Mouse (Mus musculus) hindbrain, embryonic 11.5 days (tissue): ENCODE measurements around the gene Myh11. TPM values are rescaled to one million over a fixed set of nuclear protein-coding genes. Genes with fewer than 3 reads are reported as not detected.

Experiments
- ATAC-seq: fragments of 200-750 bp; cut with Nextera tagmentation; 2 replicates; pipeline ENCODE4 v1.8.0; 2017; ENCODE audit warnings: mild to moderate bottlenecking, moderate TSS enrichment, moderate library complexity; ENCODE audit not compliant: low FRiP score
- DNase-seq: peaks from one replicate; pipeline ENCODE4 v3.0.0-alpha.2; 2015; ENCODE audit warnings: low spot score
- H3K27ac ChIP-seq: fragments of 300-500 bp; sonication (generic); 2 replicates; pipeline ENCODE4 v1.5.1; 2014; ENCODE audit warnings: mild to moderate bottlenecking, low read depth, low read length
- H3K27me3 ChIP-seq: fragments of 300-500 bp; sonication (generic); 2 replicates; pipeline ENCODE4 v1.6.1; 2014; ENCODE audit warnings: mild to moderate bottlenecking, low read length, moderate library complexity, mixed read lengths; ENCODE audit not compliant: control insufficient read depth, insufficient read depth
- H3K36me3 ChIP-seq: fragments of 300-500 bp; sonication (generic); 2 replicates; pipeline ENCODE4 v1.6.1; 2014; ENCODE audit warnings: mild to moderate bottlenecking, low read length, moderate library complexity, mixed read lengths; ENCODE audit not compliant: control insufficient read depth, insufficient read depth
- H3K4me1 ChIP-seq: fragments of 300-500 bp; sonication (generic); replicated peaks from 2 replicates; pipeline ENCODE4 v1.6.1; 2014; ENCODE audit warnings: low read length, mixed read lengths; ENCODE audit not compliant: control insufficient read depth, insufficient read depth
- H3K4me2 ChIP-seq: fragments of 300-500 bp; sonication (generic); replicated peaks from 2 replicates; pipeline ENCODE4 v1.6.1; 2014; ENCODE audit warnings: mild to moderate bottlenecking, low read depth, low read length
- H3K4me3 ChIP-seq: fragments of 300-500 bp; sonication (generic); 2 replicates; pipeline ENCODE4 v1.5.1; 2014; ENCODE audit warnings: low read depth, low read length
- H3K9ac ChIP-seq: fragments of 300-500 bp; sonication (generic); 2 replicates; pipeline ENCODE4 v1.6.1; 2014; ENCODE audit warnings: low read depth, low read length
- H3K9me3 ChIP-seq: fragments of 300-500 bp; sonication (generic); 2 replicates; pipeline ENCODE4 v1.6.1; 2016; ENCODE audit warnings: low read length; ENCODE audit not compliant: control insufficient read depth
- WGBS: fragments of 180-500 bp; shearing (Covaris S2); extraction: QIAGEN DNeasy Blood & Tissue Kit; methylation state at CpG from one replicate; pipeline ENCODE4 v1.1.7; 2014; 5-methylcytosine and 5-hydroxymethylcytosine counted together
- polyA plus RNA-seq: library from polyadenylated mRNA; unstranded; fragments of >200 nt; fragmentation: Nextera tagmentation; extraction: Ambion mirVana; gene quantifications from 2 replicates; pipeline ENCODE4 v1.2.1, GENCODE M21; 2014

Gene Myh11
- polyA plus RNA-seq, 1 experiment from 2014 or later = 0.26 TPM

DNA sequence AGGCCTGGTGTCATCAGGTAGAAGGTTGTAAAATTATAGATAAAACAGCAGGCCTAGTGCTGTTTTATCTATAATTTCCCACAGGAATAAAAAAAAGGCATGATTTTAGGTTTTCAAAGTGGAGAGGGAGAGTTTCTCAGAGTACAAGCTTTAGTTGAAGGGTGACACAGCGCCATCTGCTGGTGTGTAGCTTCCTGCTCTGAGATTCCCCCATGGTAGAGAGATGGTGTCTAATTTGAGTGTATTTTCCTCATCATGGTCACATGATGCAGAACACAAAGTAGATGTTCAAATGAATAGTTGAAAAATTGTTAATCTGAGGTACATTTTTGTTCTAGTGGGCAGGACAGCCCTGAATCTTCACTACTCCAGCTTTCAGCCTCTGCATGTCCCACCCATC, 95.7 kb downstream of the Myh11 start:
- WGBS = 36% methylated on average over 1 of the region's 1 CpGs
- no peaks in the 10 kb centered on the region for H3K27me3 ChIP-seq
- H3K4me3 ChIP-seq = no peak overlapping the region
- no peak overlapping the region for H3K27ac ChIP-seq
- H3K9ac ChIP-seq = no peak overlapping the region
- ATAC-seq (no peak), DNase-seq (peak; percentile 69)
- H3K4me2 ChIP-seq = no peak overlapping the region
- H3K4me1 ChIP-seq = no peaks in the 10 kb centered on the region
- no peaks in the 10 kb centered on the region for H3K9me3 ChIP-seq
- no peaks in the 10 kb centered on the region for H3K36me3 ChIP-seq

DNA sequence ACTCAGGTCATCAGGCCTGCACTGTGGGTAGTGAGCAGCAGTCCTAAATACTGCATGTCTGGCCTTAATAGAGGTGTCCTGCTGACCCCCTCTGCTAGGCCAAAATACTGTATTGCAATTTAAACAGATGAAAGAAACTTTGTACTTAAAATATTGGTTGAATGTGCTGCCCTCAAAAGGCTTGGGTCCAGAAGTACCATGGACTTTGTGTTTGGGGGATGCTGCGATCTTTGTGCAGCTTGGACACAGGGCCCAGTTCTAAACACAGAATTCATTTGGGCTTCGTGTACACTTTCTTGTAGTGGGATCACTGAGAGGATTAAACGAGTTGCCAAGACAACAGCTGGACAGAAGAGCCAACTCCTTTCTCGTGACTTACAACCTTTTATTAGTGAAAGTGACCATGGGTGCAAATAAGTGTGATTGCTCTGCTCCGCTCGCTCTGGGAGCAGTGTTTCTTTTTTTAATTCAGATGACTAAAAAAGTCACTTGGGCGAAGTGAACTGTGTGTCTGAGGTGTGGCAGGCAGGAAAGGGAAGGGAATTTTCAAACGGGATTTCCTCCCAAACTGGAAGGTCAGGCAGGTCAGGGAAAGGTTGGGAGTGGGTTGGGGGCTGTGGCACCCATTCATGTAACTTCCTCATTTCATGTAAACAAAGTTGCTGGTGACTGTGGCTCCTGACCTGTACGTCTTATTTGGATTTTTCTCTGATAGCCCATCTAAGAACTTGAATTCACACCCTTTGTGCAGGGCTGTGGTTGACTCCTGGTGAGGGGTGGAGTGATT, 96.8 kb downstream of the Myh11 start:
- H3K4me2 ChIP-seq = no peak overlapping the region
- H3K27ac ChIP-seq = no peak overlapping the region
- 81% methylated on average over 9 of the region's 9 CpGs for WGBS
- no peaks in the 10 kb centered on the region for H3K4me1 ChIP-seq
- DNase-seq (no peak), ATAC-seq (no peak)
- no peaks in the 10 kb centered on the region for H3K27me3 ChIP-seq
- peaks cover 3% of the 10 kb centered on the region; the same call in 1 of the 2 replicates for H3K36me3 ChIP-seq
- no peak overlapping the region for H3K4me3 ChIP-seq
- no peaks in the 10 kb centered on the region for H3K9me3 ChIP-seq
- H3K9ac ChIP-seq = no peak overlapping the region

DNA sequence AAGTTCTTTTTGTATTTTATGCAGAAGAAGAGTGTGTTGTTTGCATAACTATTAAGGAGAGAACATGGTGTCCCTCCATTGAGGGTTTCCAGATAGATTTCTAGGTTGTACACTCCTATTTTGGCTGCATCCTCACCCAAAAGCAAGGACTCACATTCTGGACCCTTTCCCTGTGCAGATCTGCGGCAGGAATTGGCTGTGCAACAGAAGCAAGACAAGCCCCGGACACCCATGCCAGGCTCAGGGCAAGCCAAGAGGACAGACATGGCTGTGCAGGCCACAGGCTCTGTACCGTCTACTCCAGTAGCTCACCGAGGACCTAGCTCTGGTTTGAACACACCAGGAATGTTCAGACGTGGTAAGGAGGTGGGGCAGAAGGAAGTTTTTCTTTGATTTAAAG, 105.7 kb downstream of the Myh11 start:
- no peak for ATAC-seq
- Histone ChIP-seq H3K36me3 (peaks cover 12% of the 10 kb centered on the region; the same call in 1 of the 2 replicates), H3K9me3 (no peaks in the 10 kb centered on the region), H3K4me3 (no peak overlapping the region), H3K27ac (no peak overlapping the region), H3K9ac (no peak overlapping the region), H3K27me3 (no peaks in the 10 kb centered on the region), H3K4me2 (no peak overlapping the region), H3K4me1 (no peaks in the 10 kb centered on the region)
- DNase-seq = no peak
- WGBS = over 99% methylated on average over 5 of the region's 5 CpGs

DNA sequence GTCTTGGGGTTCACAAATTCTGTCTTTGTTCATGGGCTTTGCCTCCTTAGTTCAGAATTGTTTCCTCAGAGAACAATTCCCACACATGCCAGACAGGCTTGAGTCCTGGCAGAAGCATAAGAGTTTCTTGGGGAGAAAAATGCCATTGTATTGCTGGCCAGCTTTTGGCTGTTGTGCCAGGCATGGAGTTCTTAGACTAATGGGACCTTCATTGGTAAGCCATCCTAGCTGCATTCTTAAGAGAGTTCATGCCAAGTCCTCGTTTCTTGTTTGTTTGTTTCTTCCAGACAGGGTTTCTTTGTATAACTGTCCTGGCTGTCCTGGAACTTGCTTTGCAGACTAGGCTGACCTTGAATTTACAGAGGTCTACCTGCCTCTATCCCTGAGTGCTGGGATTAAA, 107.3 kb downstream of the Myh11 start:
- DNase-seq = no peak
- Histone ChIP-seq H3K4me3 (no peak overlapping the region), H3K9ac (no peak overlapping the region), H3K36me3 (peaks cover 9% of the 10 kb centered on the region; the same call in 1 of the 2 replicates), H3K9me3 (no peaks in the 10 kb centered on the region), H3K4me2 (no peak overlapping the region), H3K4me1 (no peaks in the 10 kb centered on the region), H3K27me3 (no peaks in the 10 kb centered on the region), H3K27ac (no peak overlapping the region)
- no peak for ATAC-seq
- 84% methylated on average over 1 of the region's 1 CpGs for WGBS

DNA sequence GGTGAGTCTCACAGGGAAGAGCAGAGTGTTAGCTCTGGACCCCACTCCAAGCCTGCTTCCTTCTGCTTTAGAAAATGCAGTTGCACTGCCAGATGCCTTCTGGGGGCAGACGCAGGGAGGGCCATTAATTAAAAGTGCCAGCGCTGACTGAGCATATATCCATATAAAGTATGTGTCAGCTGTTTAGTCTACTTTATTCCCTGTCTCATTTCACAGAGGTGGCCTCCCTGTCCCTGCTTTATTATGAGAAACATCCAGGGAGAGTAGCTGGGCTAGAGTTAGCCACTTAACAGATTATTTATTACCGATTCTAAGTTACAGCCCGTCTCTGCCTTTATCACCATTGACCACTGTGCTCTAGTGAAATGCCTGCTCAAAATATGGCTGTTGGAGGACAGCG, 108.8 kb downstream of the Myh11 start:
- peaks cover 12% of the 10 kb centered on the region; the same call in 1 of the 2 replicates for H3K36me3 ChIP-seq
- ATAC-seq (no peak), DNase-seq (no peak)

DNA sequence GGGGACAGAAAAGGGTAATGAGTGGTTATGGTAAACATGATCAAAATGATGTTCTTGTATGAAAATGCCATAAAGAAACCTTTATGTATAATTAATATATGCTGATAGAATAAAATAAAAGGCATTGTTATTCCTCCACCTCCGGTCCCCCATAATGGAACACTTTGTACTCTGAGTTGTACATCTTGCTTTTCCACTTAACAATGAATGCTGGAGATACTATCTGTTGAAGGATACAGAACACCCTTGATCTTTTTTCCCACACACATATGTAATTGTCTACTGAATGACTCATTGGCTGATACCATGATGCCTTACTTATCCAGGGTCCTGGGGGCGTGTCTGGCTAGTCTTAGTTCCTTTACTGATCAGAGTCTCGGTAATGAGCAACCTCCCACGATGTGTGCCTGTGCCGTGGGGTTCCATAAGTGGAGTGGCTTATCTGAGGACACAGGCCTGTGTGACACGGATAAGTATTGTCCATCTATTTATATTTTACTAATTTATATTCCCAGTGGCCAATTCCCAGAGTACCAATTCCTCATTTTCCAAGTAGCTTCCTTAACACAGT, 110.9 kb downstream of the Myh11 start:
- no peak for DNase-seq
- no peaks in the 10 kb centered on the region for H3K4me1 ChIP-seq
- H3K27ac ChIP-seq = no peak overlapping the region
- H3K4me2 ChIP-seq = no peak overlapping the region
- ATAC-seq = no peak
- no peaks in the 10 kb centered on the region for H3K27me3 ChIP-seq
- no peaks in the 10 kb centered on the region for H3K9me3 ChIP-seq
- peaks cover 9% of the 10 kb centered on the region; the same call in 1 of the 2 replicates for H3K36me3 ChIP-seq
- 87% methylated on average over 6 of the region's 6 CpGs for WGBS
- H3K4me3 ChIP-seq = no peak overlapping the region
- no peak overlapping the region for H3K9ac ChIP-seq

More for the DNA sequence above, 108.8 kb downstream of the Myh11 start:
- Histone ChIP-seq H3K27ac (no peak overlapping the region), H3K9ac (no peak overlapping the region), H3K9me3 (no peaks in the 10 kb centered on the region), H3K4me3 (no peak overlapping the region), H3K27me3 (no peaks in the 10 kb centered on the region), H3K4me2 (no peak overlapping the region), H3K4me1 (no peaks in the 10 kb centered on the region)
- WGBS = 94% methylated on average over 5 of the region's 5 CpGs

DNA sequence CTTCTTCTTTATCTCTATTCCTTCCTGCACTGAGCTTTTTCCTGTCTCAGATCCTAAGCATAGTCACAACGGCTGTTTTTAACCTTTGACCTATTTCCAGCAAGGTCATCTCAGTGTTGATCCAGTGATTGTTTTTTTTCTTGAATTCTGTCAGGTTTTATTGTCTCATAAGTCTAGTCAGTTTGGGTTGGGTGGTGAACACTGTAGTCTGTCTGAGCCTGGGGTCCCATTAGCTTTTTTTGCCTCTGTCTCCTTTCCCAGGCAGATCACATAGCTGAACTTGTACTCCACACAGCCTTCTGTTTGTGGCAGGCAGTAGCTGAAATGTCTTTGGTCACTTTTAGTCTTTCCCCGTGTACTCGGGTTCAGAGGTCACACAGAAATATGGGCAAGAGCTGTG, 113.1 kb downstream of the Myh11 start:
- ATAC-seq = no peak
- H3K4me2 ChIP-seq = no peak overlapping the region
- H3K36me3 ChIP-seq = peaks cover 10% of the 10 kb centered on the region; the same call in 1 of the 2 replicates
- no peaks in the 10 kb centered on the region for H3K27me3 ChIP-seq
- H3K4me1 ChIP-seq = no peaks in the 10 kb centered on the region
- no peak for DNase-seq
- H3K27ac ChIP-seq = no peak overlapping the region
- WGBS = 66% methylated on average over 3 of the region's 3 CpGs
- no peak overlapping the region for H3K9ac ChIP-seq
- no peaks in the 10 kb centered on the region for H3K9me3 ChIP-seq
- no peak overlapping the region for H3K4me3 ChIP-seq

DNA sequence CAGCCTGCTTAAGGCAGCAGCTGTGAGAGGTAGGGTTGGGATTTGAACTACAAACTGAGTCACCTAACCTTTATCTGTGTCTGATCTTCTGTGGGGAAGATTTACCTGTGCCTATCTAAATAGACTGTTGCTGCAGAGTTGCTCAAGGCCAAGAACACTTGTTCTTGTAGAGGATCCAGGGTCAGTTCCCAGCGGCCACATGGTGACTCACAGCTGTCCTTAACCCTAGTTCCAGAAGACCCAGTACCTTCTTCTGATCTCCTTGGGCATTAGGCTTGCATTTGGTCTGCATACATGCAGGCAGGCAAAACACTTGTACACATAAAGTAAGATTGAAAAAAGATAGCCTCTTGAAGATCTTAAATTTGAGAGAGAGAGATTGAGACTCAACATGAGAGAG, 121.5 kb downstream of the Myh11 start:
- Histone ChIP-seq H3K9ac (no peak overlapping the region), H3K4me2 (no peak overlapping the region), H3K4me1 (no peaks in the 10 kb centered on the region), H3K4me3 (no peak overlapping the region), H3K36me3 (peaks cover 15% of the 10 kb centered on the region; the same call in 1 of the 2 replicates), H3K9me3 (no peaks in the 10 kb centered on the region), H3K27me3 (no peaks in the 10 kb centered on the region), H3K27ac (no peak overlapping the region)
- WGBS = 96% methylated on average over 1 of the region's 1 CpGs
- DNase-seq = no peak
- ATAC-seq = no peak

DNA sequence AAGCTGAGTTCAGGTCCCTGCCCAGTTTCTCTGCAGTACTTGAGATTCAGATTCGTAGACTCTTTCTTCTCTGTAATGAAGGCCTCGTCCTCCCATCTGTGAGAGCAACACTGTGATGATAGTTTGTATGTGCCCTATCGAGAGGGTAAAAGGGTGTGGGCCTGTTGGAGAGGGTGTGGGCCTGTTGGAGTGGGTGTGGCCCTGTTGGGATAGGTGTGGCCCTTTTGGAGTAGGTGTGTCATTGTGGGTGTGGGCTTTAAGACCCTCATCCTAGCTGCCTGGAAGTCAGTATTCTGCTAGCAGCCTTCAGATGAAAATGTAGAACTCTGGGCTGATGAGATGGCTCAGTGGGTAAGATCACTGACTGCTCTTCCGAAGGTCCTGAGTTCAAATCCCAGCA, 124.7 kb downstream of the Myh11 start:
- 94% methylated on average over 4 of the region's 4 CpGs for WGBS
- Histone ChIP-seq H3K4me2 (no peak overlapping the region), H3K4me1 (no peaks in the 10 kb centered on the region), H3K27ac (no peak overlapping the region), H3K9ac (no peak overlapping the region), H3K4me3 (no peak overlapping the region), H3K27me3 (no peaks in the 10 kb centered on the region), H3K36me3 (peaks cover 9% of the 10 kb centered on the region; the same call in 1 of the 2 replicates), H3K9me3 (no peaks in the 10 kb centered on the region)
- ATAC-seq (no peak), DNase-seq (no peak)
